Mouse (Mus musculus): ENCODE results near the gene Ubl3. TPM values are rescaled to one million over a fixed set of nuclear protein-coding genes. Genes with fewer than 3 reads are reported as not detected.

Ubl3 gene
- polyA plus RNA-seq, 1 experiment from 2014 or later, result 66.9 TPM

- H3K4me2 ChIP-seq, result no peak overlapping the region
- H3K9ac ChIP-seq (ENCODE audit: low read length), result no peak overlapping the region
- H3K9me3 ChIP-seq (ENCODE audit: control insufficient read depth, low read length), result peaks cover 2% of the 10 kb centered on the region; the same call in 1 of the 2 replicates
- H3K4me1 ChIP-seq (ENCODE audit: control insufficient read depth, insufficient read depth, low read length), result peaks cover 8% of the 10 kb centered on the region
- ATAC-seq (ENCODE audit: low FRiP score) (no peak), DNase-seq (ENCODE audit: low spot score, missing footprints) (peak; percentile 26)
- H3K4me3 ChIP-seq (ENCODE audit: low read depth, low read length), result no peak overlapping the region
- no peak overlapping the region for H3K27ac ChIP-seq (ENCODE audit: low read depth, low read length)
- no peaks in the 10 kb centered on the region for H3K27me3 ChIP-seq (ENCODE audit: control insufficient read depth, insufficient read depth, low read length)
- H3K36me3 ChIP-seq (ENCODE audit: control insufficient read depth, insufficient read depth, low read length), result no peaks in the 10 kb centered on the region
- 85% methylated on average over 7 of the region's 7 CpGs for WGBS
Observed at GRCm38 (mm10) chr5:148464489-148464888, 88.1 kb downstream of the Ubl3 start.

DNA sequence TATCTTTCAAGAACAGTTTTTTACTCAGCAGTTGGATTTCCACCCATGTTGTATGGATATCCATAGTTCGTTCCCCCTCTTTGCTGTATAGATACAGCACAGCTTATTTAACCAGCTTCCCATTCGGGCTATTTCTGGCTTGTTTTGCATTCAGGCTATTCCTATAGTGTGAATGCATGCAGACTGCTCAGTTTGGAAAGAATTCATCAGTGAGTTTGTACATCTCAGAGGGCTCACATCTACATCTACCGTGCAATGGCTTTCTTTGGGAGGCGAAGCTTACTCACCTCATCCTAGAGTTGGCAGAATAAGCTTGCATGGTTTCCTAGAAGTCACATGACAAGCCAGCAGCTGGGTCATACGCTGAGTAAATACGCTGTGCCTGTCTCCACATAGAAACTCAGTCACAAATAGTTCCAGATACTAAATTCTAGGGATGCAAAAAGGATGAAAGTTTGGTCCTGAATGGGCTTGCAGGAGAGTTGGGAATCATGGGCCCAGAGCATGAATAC lies 88.8 kb downstream of the Ubl3 start:
- Histone ChIP-seq H3K36me3 (ENCODE audit: control insufficient read depth, insufficient read depth, low read length) (no peaks in the 10 kb centered on the region), H3K4me1 (ENCODE audit: control insufficient read depth, insufficient read depth, low read length) (peaks cover 8% of the 10 kb centered on the region), H3K4me2 (no peak overlapping the region), H3K4me3 (ENCODE audit: low read depth, low read length) (no peak overlapping the region), H3K9ac (ENCODE audit: low read length) (no peak overlapping the region), H3K9me3 (ENCODE audit: control insufficient read depth, low read length) (peaks cover 2% of the 10 kb centered on the region; the same call in 1 of the 2 replicates), H3K27ac (ENCODE audit: low read depth, low read length) (no peak overlapping the region), H3K27me3 (ENCODE audit: control insufficient read depth, insufficient read depth, low read length) (no peaks in the 10 kb centered on the region)
- ATAC-seq (ENCODE audit: low FRiP score) (no peak), DNase-seq (ENCODE audit: low spot score, missing footprints) (peak; percentile 80)
- 91% methylated on average over 6 of the region's 6 CpGs for WGBS

Other genes starting within 250 kb of the Ubl3 start
- gene Slc7a1, start 152.9 kb downstream of the Ubl3 start, polyA plus RNA-seq (2014; fragmentation: Nextera tagmentation; extraction: Ambion mirVana), result 18.3 and 20.6 TPM in 2 replicates

Data from midbrain, embryonic 11.5 days (tissue).